Mouse (Mus musculus): Measurements from ENCODE around the gene Cyp1a1. TPM values are rescaled to one million over a fixed set of nuclear protein-coding genes. Genes with fewer than 3 reads are reported as not detected.
A peak's percentile ranks its signal among the peaks of the same experiment; 100 is the strongest.

The Cyp1a1 gene
- total RNA-seq (2014; fragmentation: Nextera tagmentation) (not detected in 2 replicates), total RNA-seq (2017) (not detected in 2 replicates)

DNA sequence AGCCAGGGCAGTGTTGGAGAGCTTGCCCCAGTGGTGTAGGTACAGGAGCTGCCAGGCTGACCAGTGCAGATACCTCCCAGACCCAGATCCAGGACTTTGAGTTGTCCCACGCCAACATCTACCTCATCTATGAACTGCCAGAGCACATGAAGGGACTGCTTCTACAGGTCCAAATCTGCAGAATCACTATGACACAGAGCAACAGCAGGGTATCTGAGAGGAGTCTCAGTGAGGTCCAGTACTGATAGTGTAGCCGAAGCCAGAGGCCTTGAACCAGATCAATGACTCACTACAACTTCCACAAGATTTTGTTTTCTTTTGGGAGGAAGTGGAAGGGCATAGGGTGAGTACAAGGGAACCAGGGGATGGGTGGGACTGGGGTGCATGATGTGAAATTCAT is at the start of gene Cyp1a1:
Gene Cyp1a1 (plus strand): TSS at position 178 of the 400 bp plus-strand sequence.
- ATAC-seq (replicated peaks; ENCODE audit: poor library complexity, severe bottlenecking), result no peak

DNA sequence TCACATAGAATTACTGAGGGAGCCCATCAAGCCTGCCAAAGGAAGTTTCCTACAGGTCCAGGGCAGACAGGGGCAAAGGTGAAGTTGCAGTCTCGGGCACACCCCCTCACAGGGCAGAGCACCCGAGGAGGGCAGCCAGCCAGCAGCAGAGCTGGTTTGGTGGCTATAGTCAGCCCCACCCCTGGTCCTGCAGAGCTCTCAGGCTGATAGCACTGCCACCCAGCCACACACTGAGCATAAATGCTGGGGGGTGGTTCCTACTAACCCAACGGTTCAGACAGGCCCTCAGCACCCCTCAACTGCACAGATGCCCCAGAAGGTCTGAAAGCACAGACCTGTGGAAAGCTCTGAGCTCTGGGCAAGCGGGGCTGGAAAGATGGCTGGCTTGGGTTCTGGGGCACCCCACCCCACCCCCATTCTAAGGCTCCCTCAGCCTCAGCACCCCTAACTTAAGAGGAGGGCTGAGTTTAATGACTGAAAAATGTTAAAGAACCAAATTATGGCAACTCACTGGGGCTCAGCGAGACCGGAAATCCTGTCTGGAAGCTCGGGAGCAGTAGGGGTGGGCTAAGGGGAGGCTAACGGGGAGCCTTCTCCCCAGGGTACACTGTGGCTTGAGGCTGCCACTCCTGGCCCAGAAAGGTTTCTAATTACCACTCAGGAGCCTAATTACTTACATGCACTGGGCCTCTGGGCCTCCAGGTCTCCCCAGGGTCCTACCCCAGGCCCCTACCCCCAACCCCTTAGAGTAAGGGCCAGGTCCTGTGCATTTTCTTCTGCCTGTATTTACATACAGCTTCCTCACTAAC is 48.9 kb upstream of the Cyp1a1 start:
- no peak for ATAC-seq (replicated peaks; ENCODE audit: poor library complexity, severe bottlenecking)

DNA sequence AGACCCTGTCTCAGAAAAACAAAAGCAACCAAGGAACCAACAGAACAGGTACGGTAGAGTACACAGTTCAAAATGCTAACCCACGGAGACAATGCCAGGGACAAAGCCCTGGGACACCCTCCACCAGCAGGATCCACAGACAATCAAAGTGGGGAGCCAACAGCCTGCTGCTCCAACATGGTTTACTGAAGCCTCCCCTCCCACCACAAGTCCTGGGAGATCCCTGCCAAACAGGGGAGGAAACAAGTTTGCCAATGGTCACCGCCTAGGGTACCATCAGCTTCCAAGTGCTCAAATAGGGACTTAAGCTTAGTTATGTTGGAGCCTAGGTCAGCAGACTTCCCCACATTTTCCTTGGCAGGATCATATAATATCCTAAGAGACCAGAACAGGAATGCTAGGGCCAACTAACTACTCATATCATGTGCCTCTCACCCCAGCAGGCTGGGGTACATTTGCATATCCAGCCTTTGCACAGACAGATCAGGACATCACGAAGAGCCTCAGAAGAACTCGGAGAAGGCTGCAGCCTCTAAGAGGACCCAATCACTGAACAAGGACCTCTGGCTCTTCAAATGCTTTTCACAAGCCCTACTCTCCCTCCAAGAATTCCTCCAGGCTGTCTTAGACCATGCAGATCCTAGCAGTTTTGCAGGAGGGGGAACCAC is 47.9 kb upstream of the Cyp1a1 start:
- no peak for ATAC-seq (replicated peaks; ENCODE audit: poor library complexity, severe bottlenecking)

DNA sequence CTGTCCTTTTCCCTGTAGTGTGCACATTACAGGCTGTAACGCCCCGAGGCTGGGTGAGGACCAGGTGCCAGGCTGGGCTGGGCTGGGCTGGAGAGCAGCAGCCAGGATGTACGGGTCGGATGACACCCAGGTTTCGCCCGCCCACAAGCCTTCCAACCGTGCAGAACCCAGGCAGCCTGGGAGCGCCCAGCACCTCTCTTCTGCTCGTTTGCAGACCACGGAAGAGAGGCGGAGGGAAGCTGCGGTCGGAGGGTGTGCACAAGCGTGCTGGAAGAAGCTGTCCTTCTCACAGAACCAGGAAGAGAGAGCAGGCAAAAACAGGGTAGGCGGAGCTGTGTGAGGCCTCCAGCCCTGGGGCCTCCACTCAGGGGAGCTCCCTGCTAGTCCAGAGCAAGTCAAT is 47.3 kb upstream of the Cyp1a1 start:
- ATAC-seq (replicated peaks; ENCODE audit: poor library complexity, severe bottlenecking), result peak; percentile 69

DNA sequence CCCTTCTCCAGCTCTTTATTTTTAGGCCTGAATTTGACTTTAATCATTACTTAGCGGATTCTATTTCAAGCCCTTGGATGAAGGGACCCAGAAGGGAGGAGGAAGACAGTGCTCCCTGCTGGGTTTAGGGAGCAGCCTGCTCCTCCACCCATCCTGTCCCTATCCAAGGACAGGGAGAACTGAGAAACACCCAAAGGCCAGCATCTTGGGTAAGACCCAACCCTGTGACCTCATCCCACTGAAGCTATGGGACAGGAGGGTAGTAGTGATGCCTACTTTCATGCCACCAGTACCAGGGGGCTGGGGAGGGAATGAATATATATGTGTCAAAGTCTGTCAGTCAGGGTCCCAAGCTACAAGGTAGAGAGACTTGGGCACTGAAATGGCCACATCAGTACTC is 46.7 kb upstream of the Cyp1a1 start:
- ATAC-seq (replicated peaks; ENCODE audit: poor library complexity, severe bottlenecking), result no peak

DNA sequence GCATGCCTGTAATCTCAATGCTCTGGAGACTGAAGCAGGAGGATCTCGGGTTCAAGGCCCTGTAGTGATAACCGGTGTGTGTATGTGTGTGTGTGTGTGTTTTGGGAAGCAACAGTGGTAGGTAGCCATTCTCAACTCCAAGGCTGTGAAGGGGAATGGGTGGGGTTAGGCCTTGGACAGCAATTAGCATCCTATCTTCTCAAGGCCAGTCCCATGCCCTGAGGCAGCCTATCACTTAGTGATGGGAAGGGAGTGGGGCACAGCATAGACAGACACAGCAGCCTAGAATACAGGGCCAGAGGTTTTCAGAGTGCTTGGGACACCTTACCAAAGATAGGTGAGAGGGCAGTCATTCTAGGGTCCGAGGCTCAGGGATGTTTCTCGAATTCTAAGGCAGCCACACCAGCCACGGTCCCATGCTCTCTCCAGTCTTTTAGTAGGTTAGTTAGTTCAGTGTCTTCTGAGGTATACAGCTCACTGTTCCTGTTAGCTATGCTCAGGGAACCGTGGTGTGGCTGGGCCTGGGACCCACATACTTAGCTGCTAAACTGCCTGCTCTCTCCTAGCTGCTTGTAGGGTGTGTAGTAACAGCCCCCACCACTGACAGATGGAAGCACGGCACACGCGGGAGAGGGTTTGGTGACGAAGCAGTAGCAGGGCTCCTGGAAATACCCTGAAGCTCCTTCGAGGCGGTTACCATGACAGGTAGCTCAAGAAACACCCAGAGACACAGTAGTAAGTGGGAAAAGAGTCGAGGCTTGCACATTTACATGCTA is 45.8 kb upstream of the Cyp1a1 start:
- ATAC-seq (replicated peaks; ENCODE audit: poor library complexity, severe bottlenecking), result no peak

DNA sequence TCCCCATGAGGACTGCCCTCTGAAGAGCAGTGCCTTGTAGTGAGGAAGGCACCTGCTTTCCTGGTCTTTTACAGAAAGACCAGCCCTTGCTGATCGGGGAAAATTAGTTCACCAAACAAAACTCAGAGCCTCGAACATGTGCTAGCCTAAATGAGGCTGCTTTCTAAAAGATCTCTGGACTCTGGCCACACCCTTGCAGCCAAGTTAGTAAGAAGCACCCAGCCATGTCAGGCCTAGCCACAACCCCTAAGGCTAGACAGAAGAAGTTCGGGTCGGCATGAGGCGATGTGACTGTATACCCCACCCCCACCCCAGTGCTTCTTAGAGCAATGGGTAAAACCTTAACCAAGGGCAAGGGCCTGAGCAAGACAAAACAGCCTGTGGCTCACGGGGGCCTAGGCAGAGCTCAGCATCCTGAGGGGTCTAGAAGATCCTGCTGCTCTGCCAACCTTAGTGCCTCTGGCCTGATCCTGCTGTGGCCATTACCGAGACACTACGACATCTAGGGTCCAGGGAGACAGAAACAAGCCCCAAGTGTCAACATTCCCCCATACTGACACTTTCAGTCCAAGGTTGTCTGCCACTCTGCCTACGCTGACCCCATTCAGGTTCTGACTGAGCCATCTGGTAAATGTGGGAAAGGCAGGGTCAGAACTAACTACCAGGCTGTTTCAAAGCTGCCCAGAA is 44.4 kb upstream of the Cyp1a1 start:
- ATAC-seq (replicated peaks; ENCODE audit: poor library complexity, severe bottlenecking), result no peak

DNA sequence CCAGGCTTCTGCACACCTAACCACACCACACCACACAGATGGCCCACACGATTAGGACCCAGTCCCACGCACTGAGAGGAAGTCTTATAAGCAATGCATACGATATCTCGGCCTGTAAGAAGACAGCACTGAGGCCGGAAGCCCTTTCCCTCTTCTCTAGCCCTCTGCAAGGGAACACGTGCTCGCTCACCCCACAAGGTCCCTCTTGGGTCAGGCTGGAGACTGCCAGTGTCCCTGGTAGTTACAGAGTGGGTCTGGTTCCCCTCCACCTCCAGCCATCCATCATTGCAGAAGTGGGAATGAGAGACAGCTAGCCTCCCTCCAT is 43.9 kb upstream of the Cyp1a1 start:
- ATAC-seq (replicated peaks; ENCODE audit: poor library complexity, severe bottlenecking), result peak; percentile 15

DNA sequence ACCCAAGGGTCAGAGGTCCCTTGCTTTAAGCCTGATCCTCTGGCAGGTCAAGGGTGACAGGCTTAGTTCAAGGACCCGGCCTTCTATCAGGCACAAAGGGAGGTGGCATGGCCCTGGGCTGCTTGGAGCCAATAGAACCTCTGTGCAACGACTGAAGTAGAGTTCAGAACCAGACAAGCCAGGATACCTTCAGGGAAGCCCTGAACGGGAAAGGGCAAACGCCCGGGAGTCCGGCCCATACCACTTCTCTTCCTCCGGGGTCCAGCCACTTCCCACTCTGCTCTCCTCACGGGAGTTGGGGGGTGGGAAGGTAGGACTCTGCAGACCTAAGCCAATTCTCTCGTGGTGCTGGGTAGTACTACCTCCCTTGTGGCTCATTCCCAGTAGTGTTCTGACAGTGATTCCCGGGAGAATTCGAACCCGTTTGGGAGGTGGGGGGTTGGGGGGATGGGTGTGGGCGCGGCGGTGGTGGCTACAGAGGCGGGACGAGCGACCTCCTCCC is 43.2 kb upstream of the Cyp1a1 start:
- ATAC-seq (replicated peaks; ENCODE audit: poor library complexity, severe bottlenecking), result no peak

DNA sequence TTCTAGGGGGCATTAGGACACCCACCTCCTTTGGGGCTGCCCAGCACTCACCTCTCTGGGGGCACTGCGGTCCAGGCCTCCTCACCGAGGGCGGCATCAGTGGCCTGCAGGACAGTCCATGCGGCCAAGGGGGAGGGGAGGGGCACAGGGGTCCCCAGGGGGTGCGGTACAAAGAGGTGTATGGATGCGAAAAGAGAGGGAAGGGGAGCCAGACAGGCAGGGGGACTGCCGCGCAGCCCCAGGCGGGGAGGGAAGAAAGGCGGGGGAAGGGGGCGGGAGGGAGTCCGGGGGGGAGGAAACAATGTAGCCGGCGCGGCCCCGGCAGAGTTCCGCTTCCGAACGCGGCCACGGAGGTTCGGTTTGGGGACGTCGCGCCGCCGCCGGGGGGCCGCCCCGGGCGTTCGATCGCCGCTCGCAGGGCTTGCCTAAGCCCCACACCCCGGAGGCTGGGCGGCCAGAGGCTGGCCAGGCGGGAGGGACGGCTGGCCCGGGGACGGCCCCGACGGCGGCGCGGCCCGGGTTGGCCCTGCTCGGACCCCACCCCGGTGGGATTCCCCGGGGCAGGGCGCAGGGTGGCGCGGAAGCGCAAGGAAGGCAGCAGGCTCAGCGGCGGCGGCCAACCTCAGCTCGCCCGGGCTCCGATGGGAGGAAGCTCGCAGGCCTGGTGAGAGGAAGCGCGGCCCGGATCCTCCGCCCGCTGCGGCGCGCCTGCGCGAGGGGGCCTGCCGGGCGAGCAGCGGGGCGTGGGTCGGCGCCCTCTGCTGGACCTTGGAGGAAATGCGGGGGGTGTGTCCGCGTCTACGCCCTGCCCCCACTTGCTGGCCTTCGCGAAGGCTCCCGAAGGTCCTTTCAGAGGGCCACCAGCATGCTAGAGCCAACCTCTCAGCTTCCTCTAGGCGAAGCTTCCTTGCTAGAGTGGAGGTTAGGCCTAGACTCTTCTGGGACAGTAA is 42.5 kb upstream of the Cyp1a1 start:
- peak; percentile 58 for ATAC-seq (replicated peaks; ENCODE audit: poor library complexity, severe bottlenecking)

DNA sequence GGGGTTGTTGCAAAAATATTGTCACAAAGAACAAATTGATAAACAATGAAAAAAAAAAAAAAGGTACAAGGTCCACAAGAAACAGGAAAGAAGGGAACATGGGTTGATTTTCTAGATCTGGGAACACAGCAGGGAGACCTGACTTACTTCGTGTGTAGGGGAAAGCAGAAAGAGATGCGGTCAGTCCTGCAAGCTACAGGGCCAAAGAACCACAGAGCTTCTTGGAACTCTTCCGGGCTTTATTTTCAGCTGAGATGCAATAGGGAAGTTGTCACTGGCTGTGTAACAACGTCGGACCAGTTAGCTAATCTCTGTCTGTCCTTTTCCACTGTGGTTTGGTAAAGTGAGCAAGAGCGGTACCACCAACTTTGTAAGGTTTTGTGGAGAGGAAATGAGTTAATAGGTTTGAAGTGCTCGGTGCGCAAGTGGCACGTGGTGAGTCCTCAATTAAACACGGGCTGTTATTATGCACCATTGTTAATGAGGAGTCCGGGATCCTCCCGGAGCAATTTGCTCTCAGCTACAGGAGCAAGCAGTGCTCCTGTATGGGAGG is 41.1 kb upstream of the Cyp1a1 start:
- ATAC-seq (replicated peaks; ENCODE audit: poor library complexity, severe bottlenecking), result peak; percentile 74

DNA sequence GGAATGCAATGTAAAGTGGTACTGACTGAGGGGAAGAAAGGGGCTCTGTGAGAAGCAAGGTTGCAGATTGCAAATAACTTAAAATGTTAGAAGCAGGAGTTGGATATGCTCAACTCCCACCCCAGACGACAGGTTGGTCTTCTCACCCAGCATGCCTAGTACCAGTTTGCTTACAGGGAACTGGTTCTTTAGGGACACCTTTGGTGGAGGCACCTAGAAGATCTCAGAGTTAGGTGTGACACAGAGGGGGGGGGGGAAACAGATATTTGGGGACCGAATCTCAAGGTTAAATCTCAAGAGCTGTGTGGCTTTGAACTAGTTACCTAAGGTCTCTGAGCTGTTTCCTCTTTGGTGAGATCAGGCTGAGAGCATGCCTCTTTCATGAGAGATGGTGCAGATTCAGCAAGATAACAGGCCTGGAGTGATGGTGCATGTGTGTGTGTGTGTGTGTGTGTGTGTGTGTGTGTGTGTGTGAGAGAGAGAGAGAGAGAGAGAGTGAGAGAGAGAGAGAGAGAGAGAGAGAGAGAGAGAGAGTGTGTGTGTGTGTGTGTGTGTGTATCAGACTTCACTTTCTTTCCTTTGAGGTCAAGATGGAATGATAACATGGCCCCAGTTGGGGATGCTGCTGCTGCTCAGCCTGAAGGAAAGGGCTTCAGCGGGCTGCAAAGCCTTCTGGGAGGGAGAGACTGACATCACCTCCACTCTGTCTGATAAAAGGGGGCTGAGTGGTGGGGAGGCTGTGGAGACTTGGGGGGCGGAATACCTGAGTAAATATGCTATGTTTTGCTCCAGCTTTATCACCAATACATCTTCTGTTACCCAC is 40.2 kb upstream of the Cyp1a1 start:
- ATAC-seq (replicated peaks; ENCODE audit: poor library complexity, severe bottlenecking), result no peak

DNA sequence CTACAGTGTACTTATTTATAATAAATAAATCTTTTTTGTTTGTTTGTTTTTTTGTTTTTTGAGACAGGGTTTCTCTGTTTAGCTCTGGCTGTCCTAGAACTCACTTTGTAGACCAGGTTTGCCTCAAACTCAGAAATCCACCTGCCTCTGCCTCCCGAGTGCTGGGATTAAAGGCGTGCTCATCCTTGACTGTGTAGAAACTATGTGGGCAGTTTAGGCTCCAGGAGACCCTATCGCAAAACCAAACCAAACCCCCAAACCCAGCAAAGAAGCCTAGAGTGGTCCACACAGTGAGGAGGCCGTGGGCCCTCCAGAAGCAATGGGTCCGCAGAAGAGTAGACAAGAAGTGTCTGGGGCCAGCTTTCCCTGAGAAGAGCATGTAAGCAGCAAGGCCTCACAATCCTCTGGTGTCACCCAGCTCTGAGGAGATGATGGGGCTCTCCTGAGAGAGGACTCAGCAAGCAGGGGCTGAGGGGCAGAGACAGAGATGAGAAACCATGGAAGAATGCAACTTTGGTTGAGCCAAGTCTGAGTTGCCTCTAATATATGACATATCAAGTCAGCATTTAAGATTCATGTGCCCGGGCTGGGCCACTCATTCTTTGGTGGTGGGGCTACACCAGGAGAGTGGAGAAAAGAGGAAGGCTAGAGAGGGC is 37.5 kb upstream of the Cyp1a1 start:
- ATAC-seq (replicated peaks; ENCODE audit: poor library complexity, severe bottlenecking), result no peak; the same call in 1 of the 2 replicates

DNA sequence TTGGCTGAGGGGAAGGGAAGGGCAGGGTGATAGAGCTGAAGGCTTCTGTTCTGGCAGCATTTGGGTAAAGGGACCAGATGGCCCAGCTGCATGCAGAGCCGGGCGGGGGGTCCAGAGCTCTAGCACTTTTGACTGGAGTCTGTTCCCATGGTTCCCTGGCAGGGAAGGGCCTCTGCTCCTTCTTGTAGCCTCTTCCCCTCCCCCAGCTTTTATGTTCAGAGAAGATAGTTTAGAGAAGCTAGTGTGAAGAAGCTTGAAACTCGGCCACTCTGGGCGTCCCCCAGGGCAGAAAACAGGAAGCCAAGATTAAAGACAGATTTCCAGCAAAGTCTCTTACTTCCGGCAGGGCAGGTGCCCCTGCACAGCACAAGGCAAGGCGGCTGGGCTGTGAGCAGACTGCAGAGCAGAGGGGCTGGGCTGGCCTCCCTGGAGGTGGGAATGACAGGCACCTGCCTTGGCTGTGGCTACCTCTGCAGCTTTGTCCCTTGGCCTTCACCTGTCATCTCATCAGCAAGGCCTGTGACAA is 36.9 kb upstream of the Cyp1a1 start:
- peak; percentile 42 for ATAC-seq (replicated peaks; ENCODE audit: poor library complexity, severe bottlenecking)

DNA sequence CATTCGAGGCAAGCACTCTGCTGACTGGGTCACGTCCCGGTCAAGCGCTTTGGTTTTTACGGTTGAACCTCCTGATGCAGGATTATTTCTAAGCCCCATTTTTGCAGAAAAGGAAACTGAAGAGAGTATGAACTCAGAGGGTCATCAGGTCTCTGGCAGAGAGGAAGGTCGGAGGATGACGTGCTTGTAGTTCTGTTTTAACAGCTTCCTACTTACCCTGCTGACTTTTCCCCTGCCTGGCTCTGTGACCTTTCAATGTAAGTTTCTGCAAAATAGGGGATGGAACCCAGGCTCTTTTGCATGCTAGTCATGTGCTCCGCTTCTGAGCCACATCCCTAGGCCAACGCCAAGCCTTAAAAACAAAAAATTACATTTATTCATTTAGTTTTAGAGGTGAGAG is 35.4 kb upstream of the Cyp1a1 start:
- ATAC-seq (replicated peaks; ENCODE audit: poor library complexity, severe bottlenecking), result no peak

DNA sequence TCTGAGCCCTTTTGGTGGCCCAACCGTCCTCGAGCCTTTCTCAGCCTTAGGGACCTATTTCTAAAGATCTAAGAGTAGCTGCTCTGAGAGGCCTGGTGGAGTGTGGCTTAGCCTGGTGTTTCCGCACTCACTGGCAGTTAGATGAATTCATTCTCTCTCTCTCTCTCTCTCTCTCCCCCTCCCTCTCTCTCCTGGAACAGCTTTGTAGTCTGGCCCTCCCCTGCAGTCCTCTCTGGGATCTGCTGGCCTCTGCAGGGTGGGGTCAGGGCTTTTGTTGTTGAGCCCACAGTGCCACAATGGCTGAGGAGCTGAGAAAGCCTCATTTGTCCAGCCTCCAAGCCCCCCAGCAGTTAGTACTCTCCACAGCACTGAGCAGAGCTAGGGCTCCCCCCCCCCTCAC is 34.9 kb upstream of the Cyp1a1 start:
- no peak for ATAC-seq (replicated peaks; ENCODE audit: poor library complexity, severe bottlenecking)

DNA sequence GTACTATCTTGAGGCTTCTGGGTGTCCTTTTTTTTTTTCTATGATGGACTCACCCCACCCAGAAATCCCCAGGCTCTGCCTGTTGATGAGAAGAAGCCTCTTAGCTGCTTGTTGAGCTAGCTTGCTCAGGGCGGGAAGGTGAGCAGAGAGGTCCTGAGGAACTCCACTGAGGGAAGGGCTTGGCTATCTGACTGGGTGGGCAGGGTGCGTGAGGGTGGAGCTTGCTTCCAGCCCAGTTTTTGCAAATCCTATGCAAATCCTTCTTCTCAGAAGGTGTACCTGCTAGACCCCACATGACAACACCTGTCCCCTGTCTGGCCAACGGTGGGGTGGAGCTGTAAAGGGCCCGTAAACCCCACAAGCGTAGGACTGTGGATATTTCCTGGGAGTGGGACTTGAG is 34.4 kb upstream of the Cyp1a1 start, which contains the start of gene Csk:
Gene Csk (minus strand): TSS at position 349 of the 400 bp plus-strand sequence.
- ATAC-seq (replicated peaks; ENCODE audit: poor library complexity, severe bottlenecking), result no peak
